In genomic region chr10:127879155-127879688, GRCm38 (mm10) we compare ENCODE assay signal across 13 mouse cellular contexts. TPM values are rescaled to one million over a fixed set of nuclear protein-coding genes. Genes with fewer than 3 reads are reported as not detected.
DNase-seq lines count a peak whose midpoint lies in the region; ATAC-seq and TF ChIP-seq lines count a peak whose summit lies in the region.
"Had no signal": no experiment of that assay in that cellular context is flagged by ENCODE, and none has a peak within 500 bp of the region (broad histone marks: within the 10 kb centered on the region; RNA-seq: fewer than 3 reads in every experiment).

No protein-coding gene starts in this region.

- H3K9ac ChIP-seq in heart, embryonic 11.5 days (ENCODE audit: low read depth, low read length), result no peak overlapping the region
- no peak overlapping the region for H3K9ac ChIP-seq in liver, postnatal 0 days (replicated peaks)
- no peak overlapping the region for H3K9ac ChIP-seq in midbrain, embryonic 15.5 days
- H3K9ac ChIP-seq: embryonic facial prominence, embryonic 15.5 days; heart, embryonic 13.5 days; neural tube, embryonic 13.5 days had no signal

- no peak for TF ChIP-seq POLR2A in kidney, adult 2 months (IDR thresholded peaks at IDR 0.05; ENCODE audit: low read depth, low read length)

- 75% methylated on average over 3 of the region's 3 CpGs for WGBS in heart, embryonic 11.5 days (ENCODE audit: insufficient replicate concordance)
- WGBS in kidney, adult 2 months, result 70% methylated on average over 3 of the region's 3 CpGs
- 57% methylated on average over 3 of the region's 3 CpGs for WGBS in liver, postnatal 0 days (ENCODE audit: insufficient replicate concordance)
- WGBS in midbrain, embryonic 15.5 days, result 82% methylated on average over 3 of the region's 3 CpGs
- WGBS in midbrain, embryonic 10.5 days, result 81% methylated on average over 3 of the region's 3 CpGs

- H3K27me3 ChIP-seq in heart, embryonic 11.5 days (ENCODE audit: control insufficient read depth, insufficient read depth, low read length), result no peaks in the 10 kb centered on the region
- H3K27me3 ChIP-seq in G1E (ENCODE audit: insufficient read depth, low read length), result 0 out of 2 replicates have a peak, but pooled peaks cover 3% of the 10 kb centered on the region
- H3K27me3 ChIP-seq in kidney, adult 2 months (replicated peaks; ENCODE audit: control insufficient read depth, insufficient read depth, low read length), result no peaks in the 10 kb centered on the region
- no peaks in the 10 kb centered on the region for H3K27me3 ChIP-seq in liver, postnatal 0 days (ENCODE audit: insufficient read depth, low read length)
- H3K27me3 ChIP-seq in midbrain, embryonic 15.5 days (replicated peaks), result no peaks in the 10 kb centered on the region
- no peaks in the 10 kb centered on the region for H3K27me3 ChIP-seq in midbrain, embryonic 10.5 days (ENCODE audit: low read depth, poor library complexity, severe bottlenecking)
- H3K27me3 ChIP-seq: embryonic facial prominence, embryonic 15.5 days; heart, embryonic 13.5 days; neural tube, embryonic 13.5 days had no signal

- no peaks in the 10 kb centered on the region for H3K36me3 ChIP-seq in heart, embryonic 11.5 days (ENCODE audit: control insufficient read depth, insufficient read depth, low read length)
- no peaks in the 10 kb centered on the region for H3K36me3 ChIP-seq in G1E (replicated peaks)
- no peaks in the 10 kb centered on the region for H3K36me3 ChIP-seq in kidney, adult 2 months (ENCODE audit: control insufficient read depth, insufficient read depth, low read length)
- no peaks in the 10 kb centered on the region for H3K36me3 ChIP-seq in liver, postnatal 0 days (replicated peaks; ENCODE audit: insufficient read depth, low read length)
- H3K36me3 ChIP-seq in midbrain, embryonic 15.5 days (replicated peaks), result no peaks in the 10 kb centered on the region
- H3K36me3 ChIP-seq in midbrain, embryonic 10.5 days, result no peaks in the 10 kb centered on the region
- H3K36me3 ChIP-seq: embryonic facial prominence, embryonic 15.5 days; heart, embryonic 13.5 days; neural tube, embryonic 13.5 days had no signal

- TF ChIP-seq CTCF in G1E (IDR thresholded peaks at IDR 0.05; ENCODE audit: low read depth, low read length), result no peak
- TF ChIP-seq CTCF in kidney, adult 2 months (conservative IDR thresholded peaks at IDR 0.05; ENCODE audit: insufficient read depth, insufficient read length, low read depth, low read length), result no peak
- no peak for TF ChIP-seq CTCF in liver, postnatal 0 days (IDR thresholded peaks at IDR 0.05; ENCODE audit: low read depth)

- H3K4me1 ChIP-seq in heart, embryonic 11.5 days (ENCODE audit: control insufficient read depth, insufficient read depth, low read length), result no peaks in the 10 kb centered on the region; the same call in 1 of the 2 replicates
- H3K4me1 ChIP-seq in G1E (ENCODE audit: insufficient read depth, low read depth, low read length), result peaks cover 59% of the 10 kb centered on the region
- peaks cover 20% of the 10 kb centered on the region for H3K4me1 ChIP-seq in kidney, adult 2 months (ENCODE audit: control insufficient read depth, insufficient read depth, low read length)
- peaks cover 16% of the 10 kb centered on the region for H3K4me1 ChIP-seq in liver, postnatal 0 days (ENCODE audit: insufficient read depth)
- no peaks in the 10 kb centered on the region for H3K4me1 ChIP-seq in midbrain, embryonic 15.5 days
- no peaks in the 10 kb centered on the region for H3K4me1 ChIP-seq in midbrain, embryonic 10.5 days
- H3K4me1 ChIP-seq: embryonic facial prominence, embryonic 15.5 days; neural tube, embryonic 13.5 days had no signal

- no peak overlapping the region for H3K4me2 ChIP-seq in heart, embryonic 11.5 days
- H3K4me2 ChIP-seq in liver, postnatal 0 days (ENCODE audit: low read depth, low read length), result no peak overlapping the region
- no peak overlapping the region for H3K4me2 ChIP-seq in midbrain, embryonic 15.5 days
- H3K4me2 ChIP-seq: embryonic facial prominence, embryonic 15.5 days; heart, embryonic 13.5 days; neural tube, embryonic 13.5 days had no signal

- no peak for DNase-seq in heart, adult 11 months
- peak; percentile 47 for DNase-seq in G1E (ENCODE audit: low spot score)
- DNase-seq in kidney, adult 2 months, result peak; percentile 78
- DNase-seq in liver, postnatal 0 days, result no peak
- no peak for DNase-seq in natural killer cell, adult 2 months (ENCODE audit: low spot score in 2 of 2)
- no peak for DNase-seq in midbrain, embryonic 10.5 days (ENCODE audit: low spot score)
- DNase-seq: B cell, adult 2 months; thymus, postnatal 14 days had no signal

- no peak for TF ChIP-seq EP300 in liver, postnatal 0 days (IDR thresholded peaks at IDR 0.05; ENCODE audit: low read depth)

- H3K9me3 ChIP-seq in heart, embryonic 11.5 days (replicated peaks; ENCODE audit: control insufficient read depth, low read length), result no peaks in the 10 kb centered on the region
- H3K9me3 ChIP-seq in G1E (replicated peaks), result no peaks in the 10 kb centered on the region
- no peaks in the 10 kb centered on the region for H3K9me3 ChIP-seq in liver, postnatal 0 days (ENCODE audit: low read length)
- no peaks in the 10 kb centered on the region for H3K9me3 ChIP-seq in midbrain, embryonic 15.5 days
- H3K9me3 ChIP-seq in midbrain, embryonic 10.5 days (replicated peaks), result no peaks in the 10 kb centered on the region
- H3K9me3 ChIP-seq: embryonic facial prominence, embryonic 15.5 days; heart, embryonic 13.5 days; neural tube, embryonic 13.5 days had no signal

- no peak overlapping the region for H3K4me3 ChIP-seq in heart, embryonic 11.5 days (ENCODE audit: low read depth, low read length)
- peak overlapping the region; percentile 56 for H3K4me3 ChIP-seq in G1E (ENCODE audit: low read depth, low read length)
- peak overlapping the region; percentile 30; the same call in 1 of the 2 replicates for H3K4me3 ChIP-seq in kidney, adult 2 months (ENCODE audit: insufficient read depth, low read depth, low read length)
- H3K4me3 ChIP-seq in liver, postnatal 0 days (ENCODE audit: low read depth, low read length), result no peak overlapping the region
- no peak overlapping the region for H3K4me3 ChIP-seq in midbrain, embryonic 15.5 days
- no peak overlapping the region for H3K4me3 ChIP-seq in midbrain, embryonic 10.5 days
- H3K4me3 ChIP-seq: embryonic facial prominence, embryonic 15.5 days; heart, embryonic 13.5 days; neural tube, embryonic 13.5 days had no signal

- no peak overlapping the region for H3K27ac ChIP-seq in heart, embryonic 11.5 days (ENCODE audit: low read depth, low read length)
- H3K27ac ChIP-seq in kidney, adult 2 months (ENCODE audit: insufficient read depth, low read depth, low read length), result peak overlapping the region; percentile 21
- H3K27ac ChIP-seq in liver, postnatal 0 days (ENCODE audit: low read depth), result peak overlapping the region; percentile 88
- H3K27ac ChIP-seq in midbrain, embryonic 15.5 days, result no peak overlapping the region
- H3K27ac ChIP-seq in midbrain, embryonic 10.5 days (replicated peaks), result no peak overlapping the region
- H3K27ac ChIP-seq: embryonic facial prominence, embryonic 15.5 days; heart, embryonic 13.5 days; neural tube, embryonic 13.5 days had no signal

- ATAC-seq in heart, embryonic 11.5 days (replicated peaks; ENCODE audit: insufficient number of reproducible peaks, low FRiP score, low TSS enrichment), result peak; percentile 55
- ATAC-seq in G1E (ENCODE audit: extremely low read depth, insufficient number of reproducible peaks, low FRiP score, poor library complexity, severe bottlenecking), result peak; percentile 90
- no peak for ATAC-seq in liver, postnatal 0 days
- no peak for ATAC-seq in midbrain, embryonic 15.5 days (replicated peaks)

RNA-seq across cellular contexts. Expression of gene Rdh7, which starts 9.4 kb away (rescaled TPM):
- polyA plus RNA-seq in heart, embryonic 11.5 days (2014; fragmentation: Nextera tagmentation; extraction: Ambion mirVana), result not detected in 2 replicates
- total RNA-seq in G1E (2014; fragmentation: Nextera tagmentation), result not detected in 2 replicates
- total RNA-seq in G1E (2017), result not detected in 2 replicates
- polyA plus RNA-seq in G1E (2012), result not detected in 2 replicates
- polyA plus RNA-seq in kidney, adult 2 months (2012; rRNA removed), result 0.20 and 0.31 TPM in 2 replicates
- polyA plus RNA-seq in liver, postnatal 0 days (2015; fragmentation: Nextera tagmentation; extraction: Ambion mirVana), result 345 and 356 TPM in 2 replicates
- polyA plus RNA-seq in midbrain, embryonic 15.5 days (2015; fragmentation: Nextera tagmentation; extraction: Ambion mirVana), result not detected in 2 replicates
- not detected in 2 replicates for polyA plus RNA-seq in midbrain, embryonic 10.5 days (2016; fragmentation: Nextera tagmentation; extraction: Ambion mirVana)
- polyA plus RNA-seq: embryonic facial prominence, embryonic 15.5 days; heart, embryonic 13.5 days; neural tube, embryonic 13.5 days had no signal

RNA-seq across cellular contexts. Expression of gene Rdh16f2, which starts 12.9 kb away (rescaled TPM):
- polyA plus RNA-seq in heart, embryonic 11.5 days (2014; fragmentation: Nextera tagmentation; extraction: Ambion mirVana), result not detected in 2 replicates
- total RNA-seq in G1E (2014; fragmentation: Nextera tagmentation) (0.97 TPM in 1 of 2 replicates, not detected in the other), G1E (2017) (0.23 and 0.87 TPM in 2 replicates)
- 0.07 TPM in 1 of 2 replicates, not detected in the other for polyA plus RNA-seq in G1E (2012)
- 391 and 483 TPM in 2 replicates for polyA plus RNA-seq in kidney, adult 2 months (2012; rRNA removed)
- polyA plus RNA-seq in liver, postnatal 0 days (2015; fragmentation: Nextera tagmentation; extraction: Ambion mirVana), result 4.2 and 4.6 TPM in 2 replicates
- polyA plus RNA-seq in midbrain, embryonic 15.5 days (2015; fragmentation: Nextera tagmentation; extraction: Ambion mirVana), result not detected in 2 replicates
- polyA plus RNA-seq in midbrain, embryonic 10.5 days (2016; fragmentation: Nextera tagmentation; extraction: Ambion mirVana), result not detected in 2 replicates
- polyA plus RNA-seq: embryonic facial prominence, embryonic 15.5 days; heart, embryonic 13.5 days; neural tube, embryonic 13.5 days had no signal

RNA-seq across cellular contexts. Expression of gene Sdr9c7, which starts 19.1 kb away (rescaled TPM):
- not detected in 2 replicates for polyA plus RNA-seq in heart, embryonic 11.5 days (2014; fragmentation: Nextera tagmentation; extraction: Ambion mirVana)
- not detected in 2 replicates for total RNA-seq in G1E (2014; fragmentation: Nextera tagmentation)
- total RNA-seq in G1E (2017), result 0.05 TPM in 1 of 2 replicates, not detected in the other
- polyA plus RNA-seq in G1E (2012), result not detected in 2 replicates
- 0.13 TPM in 1 of 2 replicates, not detected in the other for polyA plus RNA-seq in kidney, adult 2 months (2012; rRNA removed)
- polyA plus RNA-seq in liver, postnatal 0 days (2015; fragmentation: Nextera tagmentation; extraction: Ambion mirVana), result 0.05 TPM in 2 replicates
- polyA plus RNA-seq in midbrain, embryonic 15.5 days (2015; fragmentation: Nextera tagmentation; extraction: Ambion mirVana), result not detected in 2 replicates
- polyA plus RNA-seq in midbrain, embryonic 10.5 days (2016; fragmentation: Nextera tagmentation; extraction: Ambion mirVana), result not detected in 2 replicates
- polyA plus RNA-seq: heart, embryonic 13.5 days; neural tube, embryonic 13.5 days had no signal

RNA-seq across cellular contexts. Expression of gene Rdh19, which starts 29.5 kb away (rescaled TPM):
- not detected in 2 replicates for polyA plus RNA-seq in heart, embryonic 11.5 days (2014; fragmentation: Nextera tagmentation; extraction: Ambion mirVana)
- total RNA-seq in G1E (2014; fragmentation: Nextera tagmentation) (not detected in 2 replicates), G1E (2017) (0.11 TPM in 1 of 2 replicates, not detected in the other)
- not detected in 2 replicates for polyA plus RNA-seq in G1E (2012)
- polyA plus RNA-seq in kidney, adult 2 months (2012; rRNA removed), result 1.6 and 2.0 TPM in 2 replicates
- polyA plus RNA-seq in liver, postnatal 0 days (2015; fragmentation: Nextera tagmentation; extraction: Ambion mirVana), result not detected in 2 replicates
- polyA plus RNA-seq in midbrain, embryonic 15.5 days (2015; fragmentation: Nextera tagmentation; extraction: Ambion mirVana), result not detected in 2 replicates
- polyA plus RNA-seq in midbrain, embryonic 10.5 days (2016; fragmentation: Nextera tagmentation; extraction: Ambion mirVana), result not detected in 2 replicates
- polyA plus RNA-seq: embryonic facial prominence, embryonic 15.5 days; heart, embryonic 13.5 days; neural tube, embryonic 13.5 days had no signal

Comparison
In these comparisons a context has a peak if more than half of its experiments do, and no peak if none do; other contexts are left out.
1. ATAC-seq: peak in heart, embryonic 11.5 days (single experiment) and G1E (single experiment); none in liver, postnatal 0 days (single experiment) and midbrain, embryonic 15.5 days (single experiment).
2. H3K27ac ChIP-seq: peak in kidney, adult 2 months (single experiment) and liver, postnatal 0 days (single experiment); none in heart, embryonic 11.5 days (single experiment), midbrain, embryonic 15.5 days (single experiment) and midbrain, embryonic 10.5 days (single experiment).
3. H3K4me3 ChIP-seq: peak in G1E (single experiment) and kidney, adult 2 months (single experiment); none in heart, embryonic 11.5 days (single experiment), liver, postnatal 0 days (single experiment), midbrain, embryonic 15.5 days (single experiment) and midbrain, embryonic 10.5 days (single experiment).
4. DNase-seq: peak in G1E (single experiment) and kidney, adult 2 months (single experiment); none in heart, adult 11 months (single experiment), liver, postnatal 0 days (single experiment), natural killer cell, adult 2 months (0 of 2) and midbrain, embryonic 10.5 days (single experiment).
5. RNA of gene Rdh7, which starts 9.4 kb away (polyA plus RNA-seq): 345 to 356 TPM in liver, postnatal 0 days; 0.20 to 0.31 TPM in kidney, adult 2 months, not detected in heart, embryonic 11.5 days, not detected in G1E, not detected in midbrain, embryonic 15.5 days and not detected in midbrain, embryonic 10.5 days; every median in the first group is over 100 times any median in the second.
6. RNA of gene Rdh16f2, which starts 12.9 kb away (polyA plus RNA-seq): 391 to 483 TPM in kidney, adult 2 months; 4.2 to 4.6 TPM in liver, postnatal 0 days, 0.07 TPM in G1E, not detected in heart, embryonic 11.5 days, not detected in midbrain, embryonic 15.5 days and not detected in midbrain, embryonic 10.5 days; every median in the first group is over 10 times any median in the second.